Mouse (Mus musculus) limb, embryonic 15.5 days (tissue): ENCODE results near the gene Htt. TPM values are rescaled to one million over a fixed set of nuclear protein-coding genes. Genes with fewer than 3 reads are reported as not detected.
A peak's percentile ranks its signal among the peaks of the same experiment; 100 is the strongest.

Experiments used
- microRNA counts: library from miRNA; unstranded; fragments of <30 nt; microRNA quantifications from one replicate; lab custom pipeline; 2016
- microRNA-seq: library from miRNA; unstranded; fragments of <30 nt; microRNA quantifications from one replicate; pipeline ENCODE4, GENCODE M21; 2016
- polyA plus RNA-seq: library from polyadenylated mRNA; unstranded; fragments of >200 nt; fragmentation: Nextera tagmentation; extraction: Ambion mirVana; gene quantifications from 2 replicates; pipeline ENCODE4 v1.2.1, GENCODE M21; 2015

The Htt gene
- polyA plus RNA-seq, 1 experiment from 2014 or later = 11.3 TPM

MicroRNAs within 50 kb of the gene (microRNA counts, 519-probe panel; counts per million panel counts)
- microRNA mmu-miR-467g (lab: Ali Mortazavi, UCI) = 1,915 counts per million, percentile 32 among the panel's probes with 10 or more counts

Small RNAs within 50 kb of the gene (microRNA-seq; reads per million reads assigned to microRNA genes)
- not detected for gene Mir467g

Other genes with a start within 250 kb of the Htt start
- 26.2 and 29.2 TPM in 2 replicates for gene Tnip2, start 247.7 kb upstream of the Htt start, polyA plus RNA-seq
- 10.0 and 10.1 TPM in 2 replicates for gene Sh3bp2, start 235.9 kb upstream of the Htt start, polyA plus RNA-seq
- gene Add1, start 188.1 kb upstream of the Htt start, polyA plus RNA-seq = 185 and 197 TPM in 2 replicates
- gene Mfsd10, start 124.5 kb upstream of the Htt start, polyA plus RNA-seq = 134 and 148 TPM in 2 replicates
- gene Nop14, start 101.6 kb upstream of the Htt start, polyA plus RNA-seq = 24.5 and 27.1 TPM in 2 replicates
- 2.4 and 3.4 TPM in 2 replicates for gene Grk4, start 101.4 kb upstream of the Htt start, polyA plus RNA-seq
- 0.68 and 0.82 TPM in 2 replicates for gene Msantd1, start 146.3 kb downstream of the Htt start, polyA plus RNA-seq
- gene Rgs12, start 187.7 kb downstream of the Htt start, polyA plus RNA-seq = 36.4 and 37.5 TPM in 2 replicates